Mouse (Mus musculus) G1E (cell line): ENCODE data around the gene Ctnnbl1.

ENCODE experiments used
- CTCF ChIP-seq: IDR thresholded peaks from 2 replicates; pipeline ENCODE4 v1.5.1; 2012; ENCODE audit warnings: low read depth, low read length, inconsistent platforms, mixed read lengths
- GATA1 ChIP-seq: IDR thresholded peaks from 2 replicates; pipeline ENCODE4 v1.6.1; 2012; ENCODE audit warnings: borderline replicate concordance, low read length, inconsistent platforms, mixed read lengths
- POLR2AphosphoS5 ChIP-seq: IDR thresholded peaks from 2 replicates; pipeline ENCODE4 v1.6.1; 2012; ENCODE audit warnings: low read depth, low read length, inconsistent platforms; ENCODE audit not compliant: insufficient replicate concordance

GRCm38 (mm10) chr2:157838206-157838923, 101.2 kb downstream of the Ctnnbl1 start:
- TF ChIP-seq POLR2AphosphoS5: no peak
- no peak for TF ChIP-seq CTCF
- no peak for TF ChIP-seq GATA1
